Mouse (Mus musculus) kidney, postnatal 14 days (tissue): Measurements from ENCODE around the gene Dnajb14.
"Not testable (repeated sequence)": the region's sequence is repeated elsewhere in the genome, so short reads cannot be mapped to it uniquely, and the experiment has no call there.

Source experiments
- DNase-seq: peaks from one replicate; pipeline ENCODE4 v3.0.0; 2022; ENCODE audit warnings: mixed read lengths

Gene Dnajb14

DNA sequence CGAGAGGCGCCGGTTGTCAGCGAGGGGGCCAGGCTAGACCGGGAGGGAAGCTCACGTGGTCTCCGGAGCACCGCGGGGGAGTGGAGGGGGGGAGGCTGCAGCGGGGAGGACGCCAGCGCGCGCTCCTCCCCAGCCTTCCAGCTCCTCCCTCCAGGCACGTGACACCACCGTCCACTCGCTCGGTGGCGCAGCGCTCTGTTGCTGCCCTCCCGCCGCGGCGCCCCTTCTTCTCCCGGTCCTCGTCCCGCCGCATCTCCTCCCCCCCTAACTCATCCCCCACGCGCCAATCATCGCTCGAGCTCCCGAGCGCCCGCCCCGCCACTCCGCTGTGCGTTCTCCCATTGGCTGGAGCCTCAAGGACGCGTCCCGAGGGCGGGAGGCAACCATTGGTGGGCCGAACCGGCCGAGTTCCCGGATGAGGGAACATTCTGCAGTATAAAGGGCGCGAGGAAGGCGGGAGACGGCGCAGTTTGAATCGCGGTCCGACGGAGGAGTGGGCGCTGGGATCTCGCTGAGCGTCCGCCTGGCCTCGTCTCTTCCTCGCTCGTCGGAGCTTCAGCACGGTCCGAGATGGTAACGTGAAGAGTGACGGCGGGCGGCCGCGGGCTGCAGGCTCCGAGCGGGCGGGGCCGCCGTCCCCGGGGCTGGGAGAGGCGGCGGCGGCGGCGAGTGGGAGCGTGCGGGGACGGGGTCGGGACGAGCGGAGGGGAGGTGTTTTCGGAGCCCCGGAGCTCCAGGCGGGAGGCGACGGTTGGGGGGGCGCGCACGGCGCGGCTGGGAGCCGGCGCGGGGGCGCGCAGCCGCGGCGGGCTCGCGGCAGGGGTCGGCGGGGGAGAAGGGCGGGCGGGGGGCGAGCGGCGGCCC lies 3.1 kb upstream of the Dnajb14 start, which contains the start of gene H2afz:
H2afz (plus strand) TSS at position 364 of the 864 bp plus-strand sequence.
- peak; percentile 98 for DNase-seq

DNA sequence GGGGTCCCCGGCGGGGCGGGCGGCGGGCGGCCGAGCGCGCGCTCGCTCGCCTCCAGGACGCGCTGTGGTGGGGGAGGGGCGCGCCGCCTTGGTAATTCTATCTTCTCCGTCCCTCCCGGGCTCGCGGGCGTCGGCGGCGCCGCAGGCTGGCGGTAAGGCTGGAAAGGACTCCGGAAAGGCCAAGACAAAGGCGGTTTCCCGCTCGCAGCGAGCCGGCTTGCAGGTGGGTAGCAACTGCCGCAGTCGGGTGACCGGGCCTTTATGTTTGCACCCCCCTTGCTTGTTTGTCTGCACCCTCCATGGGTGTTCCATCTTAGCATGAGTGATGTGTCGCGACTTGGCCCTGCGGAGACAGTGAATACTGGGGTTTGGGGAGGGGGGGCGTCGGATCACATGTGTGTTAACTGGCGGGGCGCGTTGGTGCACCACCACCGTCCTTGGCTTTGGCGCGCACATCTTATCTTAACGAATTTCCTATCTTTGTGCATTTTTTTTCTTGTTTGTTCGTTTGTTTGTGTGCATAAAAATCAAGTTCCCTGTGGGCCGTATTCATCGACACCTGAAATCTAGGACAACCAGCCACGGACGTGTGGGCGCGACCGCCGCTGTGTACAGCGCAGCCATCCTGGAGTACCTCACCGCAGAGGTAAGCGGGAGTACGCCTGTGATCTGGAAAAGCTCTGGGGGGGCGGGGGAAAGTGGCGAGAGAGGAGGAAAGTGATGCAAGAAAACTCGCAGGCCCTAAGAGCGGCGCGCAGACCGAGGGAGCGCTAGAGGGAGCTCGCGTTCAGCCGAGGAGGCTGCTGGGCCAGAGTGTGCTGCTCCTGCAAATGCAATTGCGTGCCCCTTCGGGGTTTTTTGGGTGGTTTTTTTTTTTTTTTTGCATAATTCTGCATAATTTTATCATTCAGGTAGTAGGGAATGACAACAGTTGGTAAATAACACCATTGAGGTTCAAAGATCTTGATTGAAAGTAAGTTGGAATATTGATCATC lies 2.2 kb upstream of the Dnajb14 start:
- DNase-seq: peak; percentile 90

DNA sequence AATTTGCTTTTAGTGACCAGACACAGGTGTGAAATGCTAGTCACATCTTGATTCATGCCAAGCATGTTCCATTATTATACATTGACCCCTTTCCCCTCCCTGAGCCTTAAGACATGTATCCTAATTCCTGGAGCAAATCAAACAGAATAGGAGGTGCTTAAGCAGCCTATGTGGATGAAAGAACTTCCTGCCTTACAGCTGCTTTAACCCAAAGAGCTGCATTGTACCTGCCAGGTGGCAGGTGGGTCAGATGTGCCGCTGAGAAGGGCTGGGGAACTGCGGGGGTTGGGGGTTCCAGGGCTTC lies 390 bp upstream of the Dnajb14 start:
- no peak for DNase-seq

GRCm38 (mm10) chr3:137868094-137868913 lies 829 bp downstream of the Dnajb14 start:
- DNase-seq: no peak

DNA sequence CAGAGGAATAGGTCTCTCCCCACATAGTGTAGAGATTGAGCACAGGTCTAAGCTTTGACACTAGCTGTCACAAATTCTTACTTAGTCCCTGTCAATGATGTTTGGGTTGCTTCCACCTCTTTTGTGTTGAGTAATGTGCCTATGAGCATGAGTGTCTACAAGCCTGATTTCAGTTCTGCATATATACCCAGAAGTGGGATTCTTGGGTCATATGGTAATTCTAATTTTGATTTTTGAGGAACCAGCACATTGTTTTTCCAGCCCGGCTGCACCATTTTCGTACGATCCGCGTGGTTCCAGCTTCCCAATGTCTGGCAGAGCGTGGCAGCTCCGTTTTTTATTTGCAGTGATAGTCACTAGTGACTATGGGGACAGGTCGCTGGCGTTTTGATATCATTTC lies 1.9 kb downstream of the Dnajb14 start:
- DNase-seq: no peak

- no peak for DNase-seq
Observed at GRCm38 (mm10) chr3:137879313-137879712, 11.8 kb downstream of the Dnajb14 start.

DNA sequence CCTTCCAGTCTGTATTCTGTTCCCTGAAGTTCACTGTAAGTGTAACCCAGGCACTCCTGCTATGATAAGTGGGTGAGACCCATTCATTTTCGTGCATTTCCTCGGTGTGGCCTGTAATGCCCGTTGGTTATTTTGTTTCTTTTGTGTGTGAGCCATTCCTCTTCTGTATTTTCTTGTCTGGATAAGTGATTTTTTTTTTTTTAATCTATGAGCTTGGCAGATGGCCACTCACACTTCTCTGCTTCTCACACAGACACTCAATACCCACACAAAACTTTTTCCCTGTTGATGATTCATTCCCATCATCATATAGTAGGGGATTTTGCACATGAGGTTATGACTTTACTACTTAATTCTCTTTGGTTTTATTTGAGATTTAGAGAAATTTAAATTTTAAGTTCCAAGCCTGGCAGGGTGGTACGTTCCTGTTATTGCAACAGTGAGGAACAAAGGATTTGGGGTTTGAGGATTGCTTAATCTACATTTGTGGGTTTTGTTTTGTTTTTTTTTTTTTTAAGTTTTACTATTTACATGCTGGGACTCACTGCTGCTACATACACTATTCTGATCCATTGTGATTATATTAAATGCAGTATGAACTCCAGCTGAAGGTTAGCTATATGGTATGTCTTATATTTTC lies 12.8 kb downstream of the Dnajb14 start:
- no peak for DNase-seq

DNA sequence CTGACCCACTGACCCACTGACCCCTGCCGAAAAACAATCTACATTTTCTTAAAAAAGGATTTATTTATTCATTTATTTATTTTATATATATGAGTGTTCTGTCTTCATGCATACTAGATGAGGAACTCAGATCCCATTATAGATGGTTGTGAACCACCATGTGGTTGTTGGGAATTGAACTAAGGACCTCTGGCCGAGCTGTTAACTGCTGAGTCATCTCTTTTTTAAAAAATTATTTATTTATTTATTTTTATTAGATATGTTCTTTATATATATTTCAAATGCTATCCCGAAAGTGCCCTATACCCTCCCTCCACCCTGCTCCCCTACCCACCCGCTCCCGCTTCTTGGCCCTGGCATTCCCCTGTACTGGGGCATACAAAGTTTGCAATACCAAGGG lies 13.6 kb downstream of the Dnajb14 start:
- no peak for DNase-seq

DNA sequence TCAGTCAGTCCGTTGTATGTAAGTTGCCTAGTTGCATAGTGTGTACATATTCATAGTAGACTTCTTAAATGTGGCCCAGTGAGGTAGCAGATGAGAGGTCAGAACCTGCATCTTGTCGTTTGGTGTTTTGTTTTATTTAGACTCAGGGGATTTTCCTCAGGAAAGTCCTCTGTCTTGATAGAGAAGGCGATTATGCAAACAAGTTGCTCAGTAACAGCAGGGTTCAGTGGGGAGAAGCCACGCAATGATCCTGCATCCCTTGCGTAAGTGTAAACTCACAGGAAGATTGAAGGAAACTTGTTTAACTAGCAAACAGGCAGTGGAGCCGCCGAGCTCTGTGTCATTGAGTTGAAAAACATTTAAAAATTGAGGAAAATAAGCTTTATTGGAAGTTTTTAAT lies 20.5 kb downstream of the Dnajb14 start:
- no peak for DNase-seq

DNA sequence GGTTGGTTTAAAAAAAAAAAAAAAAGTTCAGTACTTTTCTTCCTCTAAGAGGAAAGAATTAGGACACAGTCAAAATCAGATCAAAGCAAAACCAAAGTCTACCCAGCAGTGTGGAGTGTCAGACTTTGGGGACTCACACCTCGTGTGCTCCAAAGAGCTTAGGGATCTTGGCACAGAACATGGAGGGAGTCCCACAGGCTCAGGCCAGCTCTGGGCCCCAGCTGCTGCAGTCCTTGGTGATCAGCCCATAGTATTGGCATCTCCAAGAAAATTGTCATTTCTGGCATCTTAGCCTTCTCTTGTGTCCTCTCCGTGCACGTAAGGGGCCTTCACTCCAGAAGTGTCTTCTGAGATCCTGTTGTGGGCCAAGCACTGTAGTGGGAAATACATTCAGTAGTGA lies 23.6 kb downstream of the Dnajb14 start:
- DNase-seq: no peak

DNA sequence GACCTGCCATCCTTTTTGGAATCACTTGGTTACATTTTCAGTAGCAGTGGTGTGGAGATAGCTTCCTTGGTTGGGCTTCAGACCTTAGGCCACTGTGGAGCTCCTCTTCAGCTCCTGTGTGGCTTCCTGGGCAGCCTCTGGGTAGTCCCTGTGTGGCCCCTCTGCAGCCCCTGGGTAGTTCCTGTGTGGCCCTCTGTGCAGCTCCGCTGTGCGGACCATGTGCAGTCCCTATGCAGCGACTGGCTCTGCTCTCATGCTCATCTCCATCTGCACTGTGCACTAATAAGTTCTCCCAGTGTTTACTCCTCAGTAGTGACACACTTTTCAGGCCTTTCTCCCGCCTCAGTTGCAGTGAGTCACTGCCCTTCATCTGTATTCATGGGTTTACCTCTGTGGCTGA lies 24.6 kb downstream of the Dnajb14 start:
- no peak for DNase-seq

GRCm38 (mm10) chr3:137893789-137894188 lies 26.3 kb downstream of the Dnajb14 start:
- no peak for DNase-seq

DNA sequence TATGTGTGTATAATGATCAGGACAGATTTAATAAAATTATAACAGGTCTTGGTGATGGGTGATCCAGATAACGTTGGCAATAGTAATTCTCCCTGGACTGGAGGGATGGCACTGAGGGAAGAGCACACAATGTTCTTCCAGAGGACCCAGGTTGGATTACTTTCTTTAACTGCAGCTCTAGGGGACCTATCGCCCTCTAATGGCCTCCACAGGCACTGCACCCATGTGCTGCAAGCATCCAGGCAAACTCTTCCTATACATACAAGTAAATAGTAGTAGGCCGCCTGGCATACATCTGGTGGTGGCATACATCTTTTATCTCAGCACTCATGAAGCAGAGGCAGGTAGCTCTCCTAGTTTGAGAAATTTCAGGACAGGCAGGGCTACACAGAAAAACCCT lies 27.7 kb downstream of the Dnajb14 start:
- DNase-seq: no peak

DNA sequence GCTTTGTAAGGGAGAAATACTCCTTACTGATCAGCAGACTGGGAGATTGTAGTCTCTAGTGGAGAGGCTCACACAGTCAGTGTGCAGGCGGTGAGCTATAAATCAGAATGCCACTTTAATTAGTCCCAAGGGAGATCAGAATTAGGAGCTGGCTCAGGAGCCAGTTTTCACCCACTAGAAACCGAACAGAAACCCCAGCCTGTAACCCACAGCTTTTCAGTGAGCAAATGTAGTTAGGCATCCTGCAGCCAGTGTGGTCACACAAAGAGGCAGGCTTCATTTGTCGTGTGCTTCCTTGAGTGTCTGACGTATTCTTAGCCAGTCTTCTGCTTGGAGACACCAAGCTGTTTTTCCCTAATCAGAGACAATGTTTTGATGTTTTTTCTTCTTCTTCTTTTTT lies 28.9 kb downstream of the Dnajb14 start:
- DNase-seq: no peak

DNA sequence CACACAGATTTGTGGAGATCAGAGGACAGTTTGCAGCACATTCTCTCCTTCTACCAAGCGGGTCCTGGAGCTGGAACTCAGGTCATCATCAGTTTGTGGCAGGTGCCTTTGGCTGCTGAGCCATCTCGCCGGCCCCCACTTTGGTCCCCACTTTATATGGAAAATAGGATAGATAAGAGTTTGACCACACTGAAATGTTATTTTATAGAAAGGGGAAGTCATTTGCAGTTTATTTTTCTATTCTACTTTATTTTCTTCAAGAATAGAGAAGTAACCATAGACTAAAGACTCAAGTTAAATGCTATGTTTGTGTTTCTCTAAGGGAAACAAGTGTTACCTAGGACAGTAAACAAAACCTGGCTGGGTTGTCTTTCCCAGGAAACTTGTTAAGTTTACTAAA lies 29.4 kb downstream of the Dnajb14 start:
- DNase-seq: no peak

DNA sequence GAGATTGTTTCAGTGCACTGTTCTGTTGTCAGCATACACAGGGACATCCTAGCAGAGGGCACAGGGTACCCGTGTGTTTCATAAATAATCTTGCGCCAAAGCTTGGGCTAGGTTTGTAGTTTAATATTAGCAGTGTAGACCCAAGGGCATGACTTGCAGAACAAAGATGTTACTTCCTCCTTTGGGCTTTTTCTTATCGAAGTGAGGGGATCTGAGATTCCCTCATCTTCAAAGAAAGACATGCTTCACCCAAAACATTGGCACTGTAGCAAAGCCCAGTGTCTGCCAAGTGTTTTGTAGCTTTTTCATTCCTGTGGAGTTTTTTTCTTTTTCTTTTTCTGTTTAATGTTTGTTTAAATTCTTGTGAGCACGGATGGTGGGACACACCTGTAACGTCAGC lies 30.2 kb downstream of the Dnajb14 start:
- no peak for DNase-seq

- no peak for DNase-seq
Observed at GRCm38 (mm10) chr3:137900149-137900548, 32.7 kb downstream of the Dnajb14 start.

DNA sequence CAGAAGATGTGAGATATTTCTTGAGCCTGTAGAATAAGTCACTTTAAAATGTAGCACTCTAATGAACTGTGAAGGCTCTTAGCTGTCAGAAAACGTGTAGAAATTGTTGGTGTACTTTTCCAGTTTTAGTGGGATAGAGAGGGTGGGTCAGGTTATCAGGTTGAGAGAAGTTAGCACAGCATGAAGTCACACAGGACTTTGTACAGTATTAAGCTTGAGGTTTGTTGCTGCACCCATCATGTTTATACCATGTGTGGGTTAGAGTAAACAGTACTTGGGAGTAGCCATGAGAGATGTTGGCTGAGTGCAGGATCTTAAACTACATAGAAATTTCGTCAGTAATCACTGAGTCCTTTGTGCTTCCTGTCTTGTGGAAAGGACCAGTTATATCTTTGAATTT lies 45.6 kb downstream of the Dnajb14 start:
- no peak for DNase-seq

GRCm38 (mm10) chr3:137914567-137914966 lies 47.1 kb downstream of the Dnajb14 start:
- not testable (repeated sequence) for DNase-seq

DNA sequence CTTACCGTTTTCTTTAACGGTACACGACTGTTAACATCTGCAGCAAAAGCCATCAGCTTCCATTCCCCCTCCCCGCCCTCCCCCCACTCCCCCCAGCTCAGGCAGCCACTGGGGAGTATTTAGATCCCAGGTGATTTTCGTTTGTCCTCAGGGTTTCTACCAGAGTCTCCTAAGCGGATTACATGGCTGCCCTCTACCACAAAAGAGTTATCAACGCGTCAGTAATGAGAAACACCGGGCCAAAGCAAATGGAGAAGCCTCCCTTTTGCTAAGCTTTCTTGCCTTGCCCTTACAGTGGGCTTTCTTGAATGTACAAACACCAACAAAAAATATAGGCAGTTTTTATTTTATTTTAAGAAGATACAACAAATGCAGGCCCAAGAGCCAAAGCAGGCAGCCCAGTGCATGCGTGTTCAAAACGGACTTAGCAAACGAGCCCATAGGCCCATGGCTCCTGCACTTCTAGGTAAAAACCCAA lies 50.3 kb downstream of the Dnajb14 start:
- no peak for DNase-seq

DNA sequence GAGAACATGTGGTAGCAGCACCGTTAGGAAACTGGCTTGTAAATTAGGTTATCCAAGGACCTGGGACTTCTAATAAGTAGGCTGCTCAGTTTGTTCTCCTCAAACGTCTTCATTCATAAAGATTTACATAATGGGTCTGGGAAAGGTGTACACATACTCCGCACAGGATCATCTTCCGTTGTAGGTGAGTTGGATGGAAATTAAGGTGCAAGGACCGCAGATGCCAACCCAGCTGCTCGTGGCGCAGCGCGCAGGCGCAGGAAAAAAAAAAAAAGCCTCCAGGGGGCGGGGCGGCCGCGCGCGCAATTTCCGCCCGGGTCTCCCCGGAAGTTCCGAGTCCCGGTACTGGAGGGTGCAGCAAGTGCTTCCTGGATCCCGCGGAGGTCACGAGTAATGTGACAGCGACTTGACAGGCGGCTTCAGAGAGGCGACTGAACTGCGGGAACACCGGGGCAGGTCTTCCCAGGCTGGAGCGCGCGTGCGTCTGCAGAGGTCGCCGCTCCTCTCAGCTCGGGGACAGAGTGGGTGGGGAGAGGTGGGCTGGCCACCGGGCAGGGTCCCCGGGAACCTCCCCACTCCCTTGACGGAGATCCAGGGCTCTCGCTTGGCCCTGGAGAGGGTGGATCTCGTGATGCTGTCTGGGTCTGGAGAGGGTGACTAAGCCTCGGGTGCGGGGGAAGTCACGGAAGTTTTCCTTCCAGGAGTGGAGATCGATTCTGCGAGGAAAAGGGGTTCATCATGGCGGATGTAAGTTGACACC lies 50.9 kb downstream of the Dnajb14 start, which contains the start of gene Lamtor3:
Lamtor3 (plus strand) TSS at position 335 of the 760 bp plus-strand sequence.
- DNase-seq: peak; percentile 93
